Mouse (Mus musculus) cortical plate, adult 2 months (tissue): ENCODE data around the gene Pi16.

Source experiments
- CTCF ChIP-seq: fragments of 200-500 bp; IDR thresholded peaks from 2 replicates; pipeline ENCODE4 v1.5.1; 2011; ENCODE audit warnings: mild to moderate bottlenecking, control low read depth, low read length; ENCODE audit not compliant: insufficient read depth; ENCODE audit errors: extremely low read depth
- POLR2A ChIP-seq: fragments of 200-500 bp; IDR thresholded peaks from 2 replicates; pipeline ENCODE4 v1.6.1; 2011; ENCODE audit warnings: mild to moderate bottlenecking, low read length, control low read depth; ENCODE audit not compliant: insufficient read depth; ENCODE audit errors: extremely low read depth

- TF ChIP-seq CTCF (no peak), POLR2A (no peak)
These were observed 25.7 kb upstream of the Pi16 start for GRCm38 (mm10) chr17:29291793-29292192.
